Mouse (Mus musculus): Measurements from ENCODE around the gene Ndrg4. TPM values are rescaled to one million over a fixed set of nuclear protein-coding genes. Genes with fewer than 3 reads are reported as not detected.

Ndrg4 gene
- total RNA-seq, 2 experiments from 2014 or later: 1,641 to 1,725 TPM

DNA sequence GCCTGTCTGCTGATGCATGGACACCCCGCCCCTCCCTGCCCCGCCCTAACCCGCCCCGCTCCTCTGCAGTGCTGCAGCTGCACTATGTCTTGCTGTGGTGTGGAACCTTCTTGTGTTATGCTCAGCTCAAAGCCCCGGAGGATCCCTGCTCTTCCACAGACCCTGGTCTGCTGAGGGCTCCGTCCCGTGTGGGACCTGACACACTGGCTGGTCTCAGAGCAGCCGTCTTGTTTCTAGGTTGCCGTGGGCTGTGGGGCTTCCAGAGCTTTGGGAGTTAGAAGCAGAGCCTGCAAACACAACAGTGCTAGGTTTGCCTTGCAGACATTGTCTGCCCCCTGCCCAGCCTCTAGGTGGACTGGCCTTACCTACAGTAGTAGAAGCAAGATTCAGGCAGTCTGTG lies 35.6 kb downstream of the Ndrg4 start:
- peak in 1 of 2 experiments; percentile 5 for DNase-seq (ENCODE audit: low spot score in 2 of 2)
- intact Hi-C loops (cut with DNase I): loop anchor here (10.0 kb wide), 1 partner anchor 122 kb away; no protein-coding TSS in a partner anchor

DNA sequence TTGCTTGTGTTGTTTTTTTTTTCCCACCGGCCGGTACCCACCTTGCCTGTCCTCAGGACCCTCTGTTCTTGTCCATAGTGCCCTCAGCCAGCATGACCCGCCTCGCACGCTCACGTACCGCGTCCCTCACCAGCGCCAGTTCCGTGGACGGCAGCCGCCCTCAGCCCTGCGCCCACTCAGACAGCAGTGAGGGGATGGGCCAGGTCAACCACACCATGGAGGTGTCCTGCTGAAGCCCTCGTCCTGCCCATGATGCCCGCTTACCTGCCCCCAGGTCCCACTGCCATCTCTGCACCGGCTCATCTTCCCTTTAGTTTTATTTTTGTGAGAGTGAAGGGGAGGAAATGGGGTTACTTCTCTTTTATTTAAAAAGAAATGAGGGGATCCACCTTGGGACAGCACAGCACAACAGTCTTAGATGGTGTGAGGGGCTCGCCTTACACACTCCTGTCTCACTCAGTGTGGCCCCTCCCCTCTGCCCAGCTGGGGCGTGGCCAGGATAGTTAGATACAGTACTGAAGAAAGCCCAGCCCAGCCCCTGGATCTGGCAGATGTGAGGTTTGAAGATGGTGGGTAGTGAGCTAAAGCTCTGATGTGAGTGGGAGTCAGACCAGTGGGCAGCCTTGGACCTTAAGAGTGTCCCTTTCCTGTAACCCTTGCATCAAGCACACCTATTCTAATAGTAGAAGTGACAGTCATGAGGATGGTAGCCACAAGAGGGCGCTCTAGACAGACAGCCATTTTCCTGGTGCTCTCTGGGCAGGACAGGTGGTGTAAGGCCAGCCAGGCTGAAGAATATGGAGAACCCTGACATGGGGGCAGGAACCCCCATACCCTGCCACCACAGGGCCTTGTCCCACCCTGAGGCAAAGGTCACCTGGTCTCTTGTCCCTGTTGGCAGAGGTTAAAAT lies 36.6 kb downstream of the Ndrg4 start:
- intact Hi-C loops (cut with DNase I): loop anchor here (10.0 kb wide), 1 partner anchor 121 kb away; no protein-coding TSS in a partner anchor
- DNase-seq (ENCODE audit: low spot score in 2 of 2): peak; percentile 66 to 78

DNA sequence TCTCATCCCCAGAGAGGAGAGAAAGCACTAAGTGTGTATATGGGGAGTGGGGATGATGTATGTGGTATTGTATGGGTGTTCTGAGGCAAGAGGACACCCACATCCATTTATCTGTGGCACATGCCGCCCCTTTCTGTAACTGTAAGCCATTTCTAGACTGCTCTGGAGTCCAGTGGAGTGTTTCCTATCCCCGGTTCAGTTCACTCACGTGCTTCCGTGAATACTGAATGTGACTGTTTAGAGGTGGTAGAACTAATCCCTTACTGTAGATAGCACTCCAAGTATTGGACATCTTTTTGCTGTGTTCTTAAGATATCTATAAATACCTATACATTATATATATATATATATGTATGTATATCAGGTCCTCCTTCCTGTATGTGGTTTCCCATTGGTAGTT lies 37.6 kb downstream of the Ndrg4 start:
- intact Hi-C loops (cut with DNase I): loop anchor here (10.0 kb wide), 1 partner anchor 120 kb away; no protein-coding TSS in a partner anchor
- DNase-seq (ENCODE audit: low spot score in 2 of 2): peak; percentile 13

DNA sequence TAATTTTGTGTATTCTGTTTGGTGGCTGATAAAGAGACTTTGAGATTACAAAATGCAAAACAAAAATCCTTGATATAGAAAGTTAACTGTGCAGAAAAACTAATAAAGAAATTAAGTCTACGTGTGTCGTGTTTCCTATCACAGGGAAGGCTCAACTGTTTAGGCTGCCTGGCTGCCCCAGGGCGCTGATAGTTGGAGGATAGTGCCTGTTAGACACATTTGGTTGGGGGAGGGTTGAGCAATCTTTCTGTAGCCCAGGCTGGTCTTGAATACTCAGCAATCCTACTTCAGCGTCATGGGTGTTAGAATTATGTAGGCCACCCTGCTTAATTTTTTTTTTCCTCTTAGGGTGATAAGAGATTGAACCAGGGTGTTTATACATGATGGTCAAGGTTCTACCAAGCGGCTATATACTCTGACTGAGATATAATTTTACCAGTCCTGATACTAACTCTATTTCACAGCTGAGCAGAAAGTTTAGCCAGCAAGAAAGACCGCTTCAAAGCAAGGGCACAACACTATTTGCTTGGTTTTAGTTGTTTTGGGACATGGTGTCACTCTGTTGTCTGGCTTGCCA lies 38.1 kb downstream of the Ndrg4 start:
- DNase-seq (ENCODE audit: low spot score in 2 of 2): peak in 1 of 2 experiments; percentile 16
- intact Hi-C loops (cut with DNase I): loop anchor here (10.0 kb wide), 1 partner anchor 120 kb away; no protein-coding TSS in a partner anchor

DNA sequence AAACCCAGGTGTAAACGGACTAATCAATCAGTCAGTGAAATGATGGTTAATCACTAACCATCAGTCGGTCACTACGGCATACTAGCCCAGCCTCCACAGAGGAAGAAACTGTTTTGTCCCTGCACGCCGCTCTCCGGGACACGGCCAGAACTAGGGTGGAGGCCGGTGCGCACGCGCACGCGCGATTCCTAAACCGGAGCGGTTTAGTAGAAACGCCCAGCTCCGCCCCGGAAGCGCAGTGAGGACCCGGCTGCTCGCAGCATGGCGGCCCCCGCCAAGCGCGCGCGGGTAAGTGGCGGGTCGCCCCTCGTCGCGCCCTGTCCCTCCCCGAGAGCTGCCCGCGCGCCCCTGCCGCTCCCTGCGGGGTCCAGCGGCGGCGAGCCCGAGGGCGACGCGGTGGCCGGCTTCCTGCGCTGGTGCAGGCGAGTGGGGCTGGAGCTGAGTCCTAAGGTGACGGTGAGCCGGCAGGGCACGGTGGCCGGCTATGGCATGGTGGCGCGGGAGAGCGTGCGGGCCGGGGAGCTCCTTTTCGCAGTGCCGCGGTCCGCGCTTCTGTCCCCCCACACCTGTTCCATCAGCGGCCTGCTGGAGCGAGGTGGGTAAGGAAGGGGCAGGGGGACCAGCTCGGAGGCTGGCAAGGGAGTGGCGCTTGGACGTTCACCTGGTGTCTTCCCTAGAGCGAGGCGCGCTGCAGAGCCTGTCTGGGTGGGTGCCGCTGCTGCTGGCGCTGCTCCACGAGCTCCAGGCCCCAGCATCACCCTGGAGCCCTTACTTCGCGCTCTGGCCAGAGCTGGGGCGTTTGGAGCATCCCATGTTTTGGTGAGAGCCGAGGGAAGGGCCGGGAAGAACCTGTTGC lies 39.1 kb downstream of the Ndrg4 start, which contains the start of gene Setd6:
Gene Setd6, plus strand, starts transcription at position 206 of the 856 bp plus-strand sequence.
- intact Hi-C loops (cut with DNase I): loop anchor here (10.0 kb wide), 1 partner anchor 119 kb away; no protein-coding TSS in a partner anchor
- peak; percentile 78 to 85 for DNase-seq (ENCODE audit: low spot score in 2 of 2)

DNA sequence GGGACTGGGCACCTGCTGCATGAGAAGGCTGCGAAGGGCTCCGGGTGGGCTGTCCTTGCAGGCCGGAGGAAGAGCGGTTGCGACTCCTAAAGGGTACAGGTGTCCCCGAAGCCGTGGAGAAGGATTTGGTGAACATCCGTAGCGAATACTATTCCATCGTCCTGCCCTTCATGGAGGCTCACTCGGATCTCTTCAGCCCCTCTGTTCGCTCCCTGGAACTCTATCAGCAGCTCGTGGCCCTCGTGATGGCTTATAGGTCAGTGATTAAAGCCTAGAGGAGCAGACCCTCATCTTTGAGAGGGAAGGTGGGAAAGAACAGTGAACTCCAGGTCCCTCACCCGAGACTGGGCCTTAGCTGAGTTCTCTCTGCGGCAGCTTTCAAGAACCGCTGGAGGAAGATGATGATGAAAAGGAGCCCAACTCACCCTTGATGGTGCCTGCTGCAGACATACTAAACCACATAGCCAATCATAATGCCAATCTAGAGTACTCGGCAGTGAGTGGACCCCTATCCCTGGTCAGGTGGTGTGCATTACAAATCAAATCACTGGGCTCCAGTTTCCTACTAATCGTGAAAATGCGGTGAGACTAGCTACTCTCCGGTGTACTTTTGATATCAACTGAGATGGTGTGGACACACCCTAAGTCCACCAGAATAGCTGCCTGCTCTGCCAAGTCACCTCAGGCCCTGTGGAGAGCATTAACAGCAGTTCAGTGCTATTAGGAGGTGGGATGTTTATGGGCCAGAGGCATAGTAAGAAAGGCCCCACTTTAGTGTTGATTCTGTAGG lies 40.0 kb downstream of the Ndrg4 start:
- intact Hi-C loops (cut with DNase I): loop anchor here (10.0 kb wide), 1 partner anchor 118 kb away; no protein-coding TSS in a partner anchor
- DNase-seq (ENCODE audit: low spot score in 2 of 2): peak; percentile 16 to 33

DNA sequence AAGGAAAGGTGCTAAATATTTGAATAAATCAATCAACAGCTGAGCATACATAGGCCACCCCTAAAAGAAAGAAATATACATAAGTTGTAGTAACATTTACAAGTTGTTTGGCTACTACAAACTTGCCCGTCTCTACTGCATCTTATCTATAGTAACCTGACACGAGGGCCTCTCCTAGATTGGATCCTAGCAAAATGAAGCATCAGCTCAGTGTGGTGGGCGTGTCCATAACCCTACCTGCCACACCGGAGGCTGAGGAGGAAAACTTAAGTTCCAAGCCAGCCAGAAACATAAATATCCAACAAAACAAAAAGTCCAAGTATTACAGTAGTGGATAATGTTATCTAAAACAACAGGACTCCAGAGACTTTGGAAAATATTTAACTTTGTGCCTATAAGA lies 50.8 kb downstream of the Ndrg4 start:
- intact Hi-C loops (cut with DNase I): no loop called here
- DNase-seq (ENCODE audit: low spot score in 2 of 2): no peak

DNA sequence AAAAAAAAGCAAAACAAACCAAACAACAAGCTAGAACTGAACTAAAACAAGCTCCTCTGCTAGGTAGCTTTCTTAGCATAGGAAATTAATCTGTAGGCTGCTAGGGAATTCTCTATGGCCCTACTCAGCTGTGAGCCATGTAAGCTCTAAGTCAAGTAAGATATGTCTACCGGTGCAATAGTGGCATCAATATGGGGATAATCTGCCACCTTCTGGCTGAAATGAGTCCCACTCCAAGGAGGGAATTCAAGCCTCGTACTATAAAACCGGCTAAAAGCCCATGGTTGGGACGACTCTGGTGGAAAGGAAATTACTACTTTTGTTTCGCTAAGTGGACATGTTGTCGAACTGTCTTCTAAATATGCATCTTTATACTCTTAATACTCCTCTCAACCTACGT lies 61.8 kb downstream of the Ndrg4 start:
- intact Hi-C loops (cut with DNase I): no loop called here

DNA sequence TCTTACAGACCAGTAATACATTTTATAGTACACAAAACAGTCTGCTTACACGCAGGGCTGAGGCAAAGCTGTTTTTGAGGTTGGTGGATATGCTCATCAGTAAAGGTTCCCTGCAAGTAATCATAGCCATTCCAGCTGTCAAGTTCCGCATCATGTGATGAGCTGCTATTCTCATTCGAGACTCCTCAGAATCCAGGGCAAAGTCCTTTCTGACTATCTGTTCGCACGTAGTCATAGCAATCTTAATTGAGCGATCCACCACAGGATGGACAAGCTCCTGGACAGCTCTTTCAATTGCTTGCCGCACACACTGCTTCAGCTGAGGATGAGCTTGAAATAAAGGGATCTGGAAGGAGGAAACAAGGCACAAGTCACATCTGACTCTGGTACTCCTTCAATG lies 65.0 kb downstream of the Ndrg4 start:
- DNase-seq (ENCODE audit: low spot score in 2 of 2): peak in 1 of 2 experiments; percentile 8
- intact Hi-C loops (cut with DNase I): no loop called here

More for the DNA sequence above, 61.8 kb downstream of the Ndrg4 start:
- peak in 1 of 2 experiments; percentile 30 for DNase-seq (ENCODE audit: low spot score in 2 of 2)

DNA sequence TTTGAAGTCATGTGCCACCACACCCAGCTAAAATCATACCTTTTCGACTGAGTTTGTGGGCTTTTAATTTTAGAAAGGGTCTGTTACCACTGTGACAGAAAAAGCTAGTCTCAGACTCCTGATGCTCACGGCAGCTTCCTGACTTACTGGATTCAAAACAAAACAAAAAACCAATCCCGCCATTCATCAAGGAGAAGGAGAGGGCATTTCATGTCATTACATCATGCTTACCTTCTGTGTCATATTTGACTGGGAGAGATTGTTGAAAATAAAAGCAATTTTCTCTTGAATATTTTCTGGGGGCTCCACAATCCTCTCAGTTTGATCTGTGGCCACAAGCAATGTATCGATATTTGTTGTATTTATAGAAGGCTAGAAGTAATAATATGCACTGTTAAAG lies 71.2 kb downstream of the Ndrg4 start:
- intact Hi-C loops (cut with DNase I): no loop called here
- DNase-seq (ENCODE audit: low spot score in 2 of 2): no peak

DNA sequence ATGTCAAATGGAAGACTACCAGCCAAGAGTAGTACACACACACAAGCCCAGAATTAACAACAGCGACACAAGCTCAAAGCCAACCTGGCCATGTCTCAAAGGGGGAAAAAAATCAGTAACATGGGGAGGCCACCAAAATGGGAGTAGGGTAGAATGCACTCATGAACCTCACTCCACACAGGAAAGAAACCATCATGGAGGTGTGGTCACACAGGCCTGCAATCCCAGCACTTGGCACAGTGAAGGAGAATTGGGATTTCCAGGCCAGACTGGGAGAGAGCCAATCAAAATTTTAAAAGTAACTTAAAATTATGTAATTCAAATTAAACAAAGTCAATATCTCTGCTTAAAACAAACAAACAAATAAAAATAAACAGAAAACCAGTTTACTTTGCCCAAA lies 75.1 kb downstream of the Ndrg4 start:
- DNase-seq (ENCODE audit: low spot score in 2 of 2): no peak
- intact Hi-C loops (cut with DNase I): no loop called here

DNA sequence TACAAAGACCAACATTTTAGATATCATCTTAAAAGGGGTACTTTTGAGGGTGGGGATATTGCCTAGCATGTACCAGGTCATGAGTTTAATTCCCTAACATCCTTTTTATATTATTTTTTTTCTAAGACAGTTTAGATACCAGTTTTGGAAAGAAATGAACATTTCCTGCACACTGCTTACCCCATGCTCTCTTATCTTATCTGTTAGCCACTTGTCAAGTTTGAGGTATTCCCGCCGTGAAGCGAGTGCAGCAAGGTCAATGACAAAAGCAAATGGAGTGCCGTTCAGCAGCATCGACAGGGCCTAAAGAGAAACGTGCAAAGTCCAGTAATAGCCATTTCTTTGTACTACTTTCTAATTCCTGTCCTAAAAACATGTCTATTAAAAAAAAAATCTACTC lies 83.5 kb downstream of the Ndrg4 start:
- no peak for DNase-seq (ENCODE audit: low spot score in 2 of 2)

DNA sequence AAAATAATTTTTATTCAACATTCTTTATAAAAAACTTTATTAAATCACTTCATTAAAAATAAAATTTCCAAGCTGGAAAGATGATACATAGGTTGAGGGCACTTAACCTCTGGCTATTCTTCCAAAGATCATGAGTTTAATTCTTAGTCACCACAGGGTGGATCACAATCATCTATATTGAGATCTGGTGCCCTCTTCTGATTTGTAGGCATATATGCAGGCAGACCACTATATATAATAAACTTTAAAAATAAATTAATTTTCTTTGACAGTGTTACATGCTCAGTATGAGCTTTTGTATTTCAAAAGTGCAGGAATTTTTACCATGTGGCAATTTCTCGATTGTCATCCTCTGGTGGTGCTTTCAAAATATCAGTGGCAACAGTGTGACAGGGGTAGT lies 87.4 kb downstream of the Ndrg4 start:
- intact Hi-C loops (cut with DNase I): no loop called here
- no peak for DNase-seq (ENCODE audit: low spot score in 2 of 2)

More for the DNA sequence above, 83.5 kb downstream of the Ndrg4 start:
- intact Hi-C loops (cut with DNase I): no loop called here

Small RNA genes within 50 kb of the gene (microRNA-seq; reads per million reads assigned to microRNA genes)
- gene Mir7073: 4.4 to 5.8 reads per million in 2 experiments

Other genes with a start within 250 kb of the Ndrg4 start
- 10 to 100 TPM; 64.9 to 65.9 TPM for gene Cfap20, start 242.1 kb upstream of the Ndrg4 start, total RNA-seq (2021)
- 10 to 100 TPM; 83.1 to 91.0 TPM for gene Csnk2a2, start 186.9 kb upstream of the Ndrg4 start, total RNA-seq (2021)
- 1 to 10 TPM in 1 of 2 experiments, under 1 TPM in 1; 0.81 to 1.3 TPM for gene Ccdc113, start 142.9 kb upstream of the Ndrg4 start, total RNA-seq (2021)
- gene Prss54, start 100.6 kb upstream of the Ndrg4 start, total RNA-seq (2021): under 1 TPM; 0.31 to 0.38 TPM
- 1 to 10 TPM; 1.2 to 1.4 TPM for gene Gins3, start 43.5 kb upstream of the Ndrg4 start, total RNA-seq (2021)
- gene Setd6, start 38.9 kb downstream of the Ndrg4 start, total RNA-seq (2021): 10 to 100 TPM; 15.8 to 17.4 TPM
- 100 to 1,000 TPM; 126 to 132 TPM for gene Cnot1, start 130.5 kb downstream of the Ndrg4 start, total RNA-seq (2021)
- 10 to 100 TPM; 95.6 to 98.2 TPM for gene Sap18b, start 148.4 kb downstream of the Ndrg4 start, total RNA-seq (2021)
- gene Slc38a7, start 176.6 kb downstream of the Ndrg4 start, total RNA-seq (2021): 10 to 100 TPM; 29.8 to 32.0 TPM
- gene Got2, start 211.6 kb downstream of the Ndrg4 start, total RNA-seq (2021): 100 to 1,000 TPM; 239 to 242 TPM